Mouse (Mus musculus): ENCODE data around the gene Dis3l2. TPM values are rescaled to one million over a fixed set of nuclear protein-coding genes. Genes with fewer than 3 reads are reported as not detected.

The Dis3l2 gene
- polyA plus RNA-seq, 1 experiment from 2014 or later = 38.8 TPM

- Histone ChIP-seq H3K4me2 (replicated peaks) (no peak overlapping the region), H3K27ac (no peak overlapping the region), H3K9ac (no peak overlapping the region), H3K9me3 (replicated peaks) (no peaks in the 10 kb centered on the region), H3K36me3 (peaks cover 12% of the 10 kb centered on the region), H3K27me3 (no peaks in the 10 kb centered on the region), H3K4me3 (no peak overlapping the region), H3K4me1 (no peaks in the 10 kb centered on the region)
- no peak for ATAC-seq (ENCODE audit: low FRiP score)
- WGBS = 61% methylated on average over 1 of the region's 1 CpGs
Observed at GRCm38 (mm10) chr1:86858876-86859275, 155.3 kb downstream of the Dis3l2 start.

GRCm38 (mm10) chr1:86859371-86859770 lies 155.8 kb downstream of the Dis3l2 start:
- H3K4me3 ChIP-seq = no peak overlapping the region
- H3K36me3 ChIP-seq = peaks cover 12% of the 10 kb centered on the region
- WGBS = 36% methylated on average over 1 of the region's 1 CpGs
- no peaks in the 10 kb centered on the region for H3K9me3 ChIP-seq (replicated peaks)
- ATAC-seq (ENCODE audit: low FRiP score) = no peak
- no peaks in the 10 kb centered on the region for H3K4me1 ChIP-seq
- no peak overlapping the region for H3K9ac ChIP-seq
- H3K4me2 ChIP-seq (replicated peaks) = no peak overlapping the region
- H3K27ac ChIP-seq = no peak overlapping the region
- no peaks in the 10 kb centered on the region for H3K27me3 ChIP-seq

GRCm38 (mm10) chr1:86873745-86874144 lies 170.1 kb downstream of the Dis3l2 start:
- Histone ChIP-seq H3K27ac (no peak overlapping the region), H3K36me3 (peaks cover 12% of the 10 kb centered on the region; the same call in 1 of the 2 replicates), H3K4me2 (replicated peaks) (no peak overlapping the region), H3K27me3 (no peaks in the 10 kb centered on the region), H3K9me3 (replicated peaks) (no peaks in the 10 kb centered on the region), H3K4me1 (no peaks in the 10 kb centered on the region), H3K9ac (no peak overlapping the region), H3K4me3 (no peak overlapping the region)
- ATAC-seq (ENCODE audit: low FRiP score) = no peak
- 48% methylated on average over 2 of the region's 2 CpGs for WGBS

- H3K9ac ChIP-seq = no peak overlapping the region
- H3K27ac ChIP-seq = no peak overlapping the region
- H3K27me3 ChIP-seq = no peaks in the 10 kb centered on the region
- H3K9me3 ChIP-seq (replicated peaks) = no peaks in the 10 kb centered on the region
- ATAC-seq (ENCODE audit: low FRiP score) = no peak
- H3K36me3 ChIP-seq = peaks cover 11% of the 10 kb centered on the region; the same call in 1 of the 2 replicates
- H3K4me1 ChIP-seq = no peaks in the 10 kb centered on the region
- no peak overlapping the region for H3K4me3 ChIP-seq
- no peak overlapping the region for H3K4me2 ChIP-seq (replicated peaks)
Observed at GRCm38 (mm10) chr1:86878743-86879142, 175.1 kb downstream of the Dis3l2 start.

- no peak for ATAC-seq (ENCODE audit: low FRiP score)
- 93% methylated on average over 2 of the region's 2 CpGs for WGBS
- Histone ChIP-seq H3K36me3 (peaks cover 11% of the 10 kb centered on the region; the same call in 1 of the 2 replicates), H3K9me3 (replicated peaks) (no peaks in the 10 kb centered on the region), H3K4me1 (no peaks in the 10 kb centered on the region), H3K9ac (no peak overlapping the region), H3K27me3 (no peaks in the 10 kb centered on the region), H3K4me2 (replicated peaks) (no peak overlapping the region), H3K27ac (no peak overlapping the region), H3K4me3 (no peak overlapping the region)
Observed at GRCm38 (mm10) chr1:86879547-86879946, 175.9 kb downstream of the Dis3l2 start.

- H3K4me2 ChIP-seq (replicated peaks) = no peak overlapping the region
- no peak for ATAC-seq (ENCODE audit: low FRiP score)
- H3K27me3 ChIP-seq = no peaks in the 10 kb centered on the region
- H3K4me3 ChIP-seq = no peak overlapping the region
- no peak overlapping the region for H3K9ac ChIP-seq
- H3K27ac ChIP-seq = no peak overlapping the region
- no peaks in the 10 kb centered on the region for H3K4me1 ChIP-seq
- H3K36me3 ChIP-seq = no peaks in the 10 kb centered on the region
- 100% methylated on average over 1 of the region's 1 CpGs for WGBS
- no peaks in the 10 kb centered on the region for H3K9me3 ChIP-seq (replicated peaks)
Observed at GRCm38 (mm10) chr1:86887060-86887459, 183.5 kb downstream of the Dis3l2 start.

GRCm38 (mm10) chr1:86912481-86912880 lies 208.9 kb downstream of the Dis3l2 start:
- Histone ChIP-seq H3K4me3 (no peak overlapping the region), H3K9ac (no peak overlapping the region), H3K27me3 (no peaks in the 10 kb centered on the region), H3K27ac (no peak overlapping the region), H3K4me1 (no peaks in the 10 kb centered on the region), H3K4me2 (replicated peaks) (no peak overlapping the region), H3K9me3 (replicated peaks) (no peaks in the 10 kb centered on the region), H3K36me3 (no peaks in the 10 kb centered on the region)
- WGBS = 86% methylated on average over 2 of the region's 2 CpGs
- no peak for ATAC-seq (ENCODE audit: low FRiP score)

- Histone ChIP-seq H3K9me3 (replicated peaks) (no peaks in the 10 kb centered on the region), H3K36me3 (no peaks in the 10 kb centered on the region), H3K9ac (no peak overlapping the region), H3K4me3 (no peak overlapping the region), H3K4me2 (replicated peaks) (no peak overlapping the region), H3K4me1 (no peaks in the 10 kb centered on the region), H3K27me3 (no peaks in the 10 kb centered on the region), H3K27ac (no peak overlapping the region)
- ATAC-seq (ENCODE audit: low FRiP score) = no peak
- 89% methylated on average over 3 of the region's 3 CpGs for WGBS
Observed at GRCm38 (mm10) chr1:86913896-86914295, 210.3 kb downstream of the Dis3l2 start.

GRCm38 (mm10) chr1:86914697-86915096 lies 211.1 kb downstream of the Dis3l2 start:
- Histone ChIP-seq H3K27me3 (no peaks in the 10 kb centered on the region), H3K9me3 (replicated peaks) (no peaks in the 10 kb centered on the region), H3K4me1 (no peaks in the 10 kb centered on the region), H3K36me3 (no peaks in the 10 kb centered on the region), H3K4me3 (no peak overlapping the region), H3K27ac (no peak overlapping the region), H3K4me2 (replicated peaks) (no peak overlapping the region), H3K9ac (no peak overlapping the region)
- ATAC-seq (ENCODE audit: low FRiP score) = no peak
- 95% methylated on average over 2 of the region's 2 CpGs for WGBS

GRCm38 (mm10) chr1:86916355-86916984 lies 212.9 kb downstream of the Dis3l2 start:
- H3K4me3 ChIP-seq = no peak overlapping the region
- WGBS = 68% methylated on average over 8 of the region's 8 CpGs
- no peaks in the 10 kb centered on the region for H3K27me3 ChIP-seq
- H3K9ac ChIP-seq = no peak overlapping the region
- no peaks in the 10 kb centered on the region for H3K36me3 ChIP-seq
- no peak overlapping the region for H3K4me2 ChIP-seq (replicated peaks)
- H3K27ac ChIP-seq = no peak overlapping the region
- no peak for ATAC-seq (ENCODE audit: low FRiP score)
- H3K4me1 ChIP-seq = no peaks in the 10 kb centered on the region
- H3K9me3 ChIP-seq (replicated peaks) = no peaks in the 10 kb centered on the region

GRCm38 (mm10) chr1:86925776-86926175 lies 222.2 kb downstream of the Dis3l2 start:
- Histone ChIP-seq H3K4me1 (no peaks in the 10 kb centered on the region), H3K9ac (no peak overlapping the region), H3K27ac (no peak overlapping the region), H3K9me3 (replicated peaks) (no peaks in the 10 kb centered on the region), H3K27me3 (no peaks in the 10 kb centered on the region), H3K36me3 (no peaks in the 10 kb centered on the region), H3K4me3 (no peak overlapping the region), H3K4me2 (replicated peaks) (no peak overlapping the region)
- WGBS = 72% methylated on average over 5 of the region's 5 CpGs
- ATAC-seq (ENCODE audit: low FRiP score) = no peak

- no peaks in the 10 kb centered on the region for H3K27me3 ChIP-seq
- H3K36me3 ChIP-seq = no peaks in the 10 kb centered on the region
- H3K4me2 ChIP-seq (replicated peaks) = no peak overlapping the region
- H3K27ac ChIP-seq = no peak overlapping the region
- WGBS = 93% methylated on average over 4 of the region's 4 CpGs
- H3K9me3 ChIP-seq (replicated peaks) = no peaks in the 10 kb centered on the region
- no peak overlapping the region for H3K4me3 ChIP-seq
- no peak overlapping the region for H3K9ac ChIP-seq
- H3K4me1 ChIP-seq = no peaks in the 10 kb centered on the region
- ATAC-seq (ENCODE audit: low FRiP score) = no peak
Observed at GRCm38 (mm10) chr1:86931606-86932379, 228.2 kb downstream of the Dis3l2 start.

GRCm38 (mm10) chr1:86932810-86933209 lies 229.2 kb downstream of the Dis3l2 start:
- no peaks in the 10 kb centered on the region for H3K4me1 ChIP-seq
- WGBS = 92% methylated on average over 4 of the region's 4 CpGs
- no peak overlapping the region for H3K27ac ChIP-seq
- no peaks in the 10 kb centered on the region for H3K36me3 ChIP-seq
- no peak for ATAC-seq (ENCODE audit: low FRiP score)
- no peaks in the 10 kb centered on the region for H3K27me3 ChIP-seq
- no peak overlapping the region for H3K9ac ChIP-seq
- H3K4me2 ChIP-seq (replicated peaks) = no peak overlapping the region
- no peaks in the 10 kb centered on the region for H3K9me3 ChIP-seq (replicated peaks)
- H3K4me3 ChIP-seq = no peak overlapping the region
